Mouse (Mus musculus) hindbrain, embryonic 11.5 days (tissue): ENCODE measurements around the gene Pax5. TPM values are rescaled to one million over a fixed set of nuclear protein-coding genes. Genes with fewer than 3 reads are reported as not detected.
A peak's percentile ranks its signal among the peaks of the same experiment; 100 is the strongest.

ENCODE experiments used
- ATAC-seq: fragments of 200-750 bp; cut with Nextera tagmentation; 2 replicates; pipeline ENCODE4 v1.8.0; 2017; ENCODE audit warnings: mild to moderate bottlenecking, moderate TSS enrichment, moderate library complexity; ENCODE audit not compliant: low FRiP score
- DNase-seq: peaks from one replicate; pipeline ENCODE4 v3.0.0-alpha.2; 2015; ENCODE audit warnings: low spot score
- H3K27ac ChIP-seq: fragments of 300-500 bp; sonication (generic); 2 replicates; pipeline ENCODE4 v1.5.1; 2014; ENCODE audit warnings: mild to moderate bottlenecking, low read depth, low read length
- H3K27me3 ChIP-seq: fragments of 300-500 bp; sonication (generic); 2 replicates; pipeline ENCODE4 v1.6.1; 2014; ENCODE audit warnings: mild to moderate bottlenecking, low read length, moderate library complexity, mixed read lengths; ENCODE audit not compliant: control insufficient read depth, insufficient read depth
- H3K36me3 ChIP-seq: fragments of 300-500 bp; sonication (generic); 2 replicates; pipeline ENCODE4 v1.6.1; 2014; ENCODE audit warnings: mild to moderate bottlenecking, low read length, moderate library complexity, mixed read lengths; ENCODE audit not compliant: control insufficient read depth, insufficient read depth
- H3K4me1 ChIP-seq: fragments of 300-500 bp; sonication (generic); replicated peaks from 2 replicates; pipeline ENCODE4 v1.6.1; 2014; ENCODE audit warnings: low read length, mixed read lengths; ENCODE audit not compliant: control insufficient read depth, insufficient read depth
- H3K4me2 ChIP-seq: fragments of 300-500 bp; sonication (generic); replicated peaks from 2 replicates; pipeline ENCODE4 v1.6.1; 2014; ENCODE audit warnings: mild to moderate bottlenecking, low read depth, low read length
- H3K4me3 ChIP-seq: fragments of 300-500 bp; sonication (generic); 2 replicates; pipeline ENCODE4 v1.5.1; 2014; ENCODE audit warnings: low read depth, low read length
- H3K9ac ChIP-seq: fragments of 300-500 bp; sonication (generic); 2 replicates; pipeline ENCODE4 v1.6.1; 2014; ENCODE audit warnings: low read depth, low read length
- H3K9me3 ChIP-seq: fragments of 300-500 bp; sonication (generic); 2 replicates; pipeline ENCODE4 v1.6.1; 2016; ENCODE audit warnings: low read length; ENCODE audit not compliant: control insufficient read depth
- WGBS: fragments of 180-500 bp; shearing (Covaris S2); extraction: QIAGEN DNeasy Blood & Tissue Kit; methylation state at CpG from one replicate; pipeline ENCODE4 v1.1.7; 2014; 5-methylcytosine and 5-hydroxymethylcytosine counted together
- polyA plus RNA-seq: library from polyadenylated mRNA; unstranded; fragments of >200 nt; fragmentation: Nextera tagmentation; extraction: Ambion mirVana; gene quantifications from 2 replicates; pipeline ENCODE4 v1.2.1, GENCODE M21; 2014

The Pax5 gene
- polyA plus RNA-seq, 1 experiment from 2014 or later = 4.8 TPM

DNA sequence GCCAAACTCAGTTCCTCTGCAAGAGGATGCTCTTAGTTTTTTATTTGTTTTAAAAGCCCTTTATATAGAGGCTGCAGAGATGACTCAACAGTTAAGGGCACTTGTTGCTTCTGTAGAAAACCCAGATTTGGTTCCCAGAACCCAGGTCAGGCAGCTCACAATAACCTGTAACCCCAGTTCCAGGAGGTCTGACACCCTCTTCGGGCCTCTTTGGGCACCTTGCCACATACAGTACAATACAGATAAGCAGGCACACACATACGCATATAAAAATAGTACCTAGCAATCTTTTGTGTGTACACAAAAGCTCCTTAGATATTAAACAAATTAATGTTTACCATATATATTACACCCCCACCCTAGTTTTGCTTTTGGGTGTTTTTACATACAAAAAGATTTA lies 104.8 kb downstream of the Pax5 start:
- no peak overlapping the region for H3K9ac ChIP-seq
- no peak overlapping the region for H3K4me3 ChIP-seq
- H3K4me2 ChIP-seq = no peak overlapping the region
- H3K4me1 ChIP-seq = peaks cover 2% of the 10 kb centered on the region; the same call in 1 of the 2 replicates
- DNase-seq (no peak), ATAC-seq (no peak)
- 96% methylated on average over 2 of the region's 2 CpGs for WGBS
- no peaks in the 10 kb centered on the region for H3K27me3 ChIP-seq
- no peak overlapping the region for H3K27ac ChIP-seq
- no peaks in the 10 kb centered on the region for H3K36me3 ChIP-seq
- H3K9me3 ChIP-seq = no peaks in the 10 kb centered on the region

- Histone ChIP-seq H3K9ac (no peak overlapping the region), H3K27me3 (no peaks in the 10 kb centered on the region), H3K9me3 (no peaks in the 10 kb centered on the region), H3K4me1 (peaks cover 2% of the 10 kb centered on the region; the same call in 1 of the 2 replicates), H3K27ac (no peak overlapping the region), H3K4me2 (no peak overlapping the region), H3K36me3 (no peaks in the 10 kb centered on the region), H3K4me3 (no peak overlapping the region)
- no peak for DNase-seq
- 5% methylated on average over 4 of the region's 5 CpGs for WGBS
- no peak for ATAC-seq
These were observed 108.0 kb downstream of the Pax5 start for GRCm38 (mm10) chr4:44602257-44602801.

GRCm38 (mm10) chr4:44601370-44601769 lies 108.9 kb downstream of the Pax5 start:
- Histone ChIP-seq H3K36me3 (no peaks in the 10 kb centered on the region), H3K27me3 (no peaks in the 10 kb centered on the region), H3K4me2 (no peak overlapping the region), H3K9ac (no peak overlapping the region), H3K4me3 (no peak overlapping the region), H3K27ac (no peak overlapping the region), H3K4me1 (peaks cover 2% of the 10 kb centered on the region; the same call in 1 of the 2 replicates), H3K9me3 (no peaks in the 10 kb centered on the region)
- 65% methylated on average over 8 of the region's 8 CpGs for WGBS
- no peak for ATAC-seq
- DNase-seq = no peak

GRCm38 (mm10) chr4:44600875-44601274 lies 109.4 kb downstream of the Pax5 start:
- H3K27me3 ChIP-seq = no peaks in the 10 kb centered on the region
- no peak for DNase-seq
- no peak overlapping the region for H3K4me3 ChIP-seq
- no peaks in the 10 kb centered on the region for H3K36me3 ChIP-seq
- H3K4me2 ChIP-seq = no peak overlapping the region
- no peak for ATAC-seq
- 55% methylated on average over 5 of the region's 5 CpGs for WGBS
- no peak overlapping the region for H3K9ac ChIP-seq
- peaks cover 2% of the 10 kb centered on the region; the same call in 1 of the 2 replicates for H3K4me1 ChIP-seq
- H3K9me3 ChIP-seq = no peaks in the 10 kb centered on the region
- H3K27ac ChIP-seq = no peak overlapping the region

- H3K4me3 ChIP-seq = no peak overlapping the region
- WGBS = 78% methylated on average over 9 of the region's 9 CpGs
- H3K9me3 ChIP-seq = no peaks in the 10 kb centered on the region
- no peaks in the 10 kb centered on the region for H3K36me3 ChIP-seq
- H3K4me2 ChIP-seq = no peak overlapping the region
- no peak for DNase-seq
- H3K4me1 ChIP-seq = peaks cover 2% of the 10 kb centered on the region; the same call in 1 of the 2 replicates
- H3K9ac ChIP-seq = no peak overlapping the region
- H3K27me3 ChIP-seq = no peaks in the 10 kb centered on the region
- ATAC-seq = no peak
- H3K27ac ChIP-seq = no peak overlapping the region
These were observed 112.3 kb downstream of the Pax5 start for GRCm38 (mm10) chr4:44597965-44598364.

DNA sequence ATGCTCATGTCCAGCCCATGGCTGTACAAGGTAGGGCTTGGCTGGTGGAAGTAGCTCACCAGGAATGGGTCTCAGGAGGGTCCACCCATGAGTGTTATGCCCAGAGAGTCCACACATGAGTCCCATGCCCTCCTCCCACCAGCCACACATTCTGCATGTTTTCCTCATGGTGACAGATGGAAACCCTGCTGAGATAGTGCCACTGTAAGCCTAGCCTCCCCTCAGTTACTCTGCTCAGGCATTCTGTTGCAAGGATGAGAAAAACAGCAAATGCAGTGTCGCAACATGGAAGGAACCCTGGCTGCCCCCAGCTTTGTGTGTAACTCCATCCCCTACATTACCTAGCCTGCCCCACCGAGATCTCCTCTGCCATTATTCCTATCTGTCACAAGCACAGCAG lies 117.2 kb downstream of the Pax5 start:
- Histone ChIP-seq H3K9ac (no peak overlapping the region), H3K4me1 (no peaks in the 10 kb centered on the region), H3K27me3 (no peaks in the 10 kb centered on the region), H3K9me3 (no peaks in the 10 kb centered on the region), H3K4me3 (no peak overlapping the region), H3K27ac (no peak overlapping the region), H3K36me3 (no peaks in the 10 kb centered on the region), H3K4me2 (no peak overlapping the region)
- ATAC-seq (no peak), DNase-seq (no peak)
- WGBS = 87% methylated on average over 2 of the region's 2 CpGs

DNA sequence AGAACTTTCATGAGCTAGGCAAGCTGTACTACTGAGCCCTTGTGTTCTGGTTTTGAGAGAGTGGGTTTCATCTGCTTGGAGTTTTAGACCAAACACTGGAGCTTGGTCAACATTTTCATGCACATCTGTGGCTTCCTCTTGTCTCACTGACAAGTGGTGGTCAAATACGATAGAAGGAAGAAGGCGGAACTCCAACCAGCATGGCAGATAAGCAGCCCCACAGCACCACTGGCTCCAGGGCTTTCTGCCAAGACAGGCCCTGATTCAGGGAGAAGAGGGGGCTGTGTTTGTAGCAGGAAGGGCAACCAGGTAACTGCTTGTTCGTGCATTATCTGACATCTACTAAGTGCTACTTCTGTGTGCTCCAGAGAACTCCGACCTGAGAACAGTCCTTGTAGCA lies 127.6 kb downstream of the Pax5 start:
- no peaks in the 10 kb centered on the region for H3K36me3 ChIP-seq
- H3K4me3 ChIP-seq = no peak overlapping the region
- H3K27ac ChIP-seq = no peak overlapping the region
- no peak overlapping the region for H3K4me2 ChIP-seq
- no peaks in the 10 kb centered on the region for H3K27me3 ChIP-seq
- no peaks in the 10 kb centered on the region for H3K4me1 ChIP-seq
- no peaks in the 10 kb centered on the region for H3K9me3 ChIP-seq
- 90% methylated on average over 4 of the region's 4 CpGs for WGBS
- ATAC-seq = no peak
- DNase-seq = no peak
- H3K9ac ChIP-seq = no peak overlapping the region

DNA sequence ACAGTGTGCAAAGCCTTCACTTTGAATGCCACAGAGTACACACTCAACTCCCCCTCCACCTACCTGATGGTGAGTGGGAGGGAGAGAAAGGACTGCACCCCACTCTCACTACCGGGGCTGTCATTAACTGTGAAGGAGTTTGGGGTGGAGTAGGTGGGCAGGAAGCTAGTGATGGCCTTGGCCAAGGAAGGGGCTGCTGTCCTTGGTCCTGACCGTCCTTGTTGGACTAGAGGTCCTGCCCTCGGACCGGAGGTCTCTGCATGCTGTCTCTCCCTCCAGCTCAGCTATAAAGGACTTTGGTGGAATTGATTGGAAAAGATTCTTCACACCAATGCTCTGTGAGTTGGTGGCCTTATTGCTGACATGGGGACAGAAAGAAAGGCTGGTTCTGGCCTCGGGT lies 131.7 kb downstream of the Pax5 start:
- no peak overlapping the region for H3K9ac ChIP-seq
- no peaks in the 10 kb centered on the region for H3K4me1 ChIP-seq
- no peaks in the 10 kb centered on the region for H3K9me3 ChIP-seq
- WGBS = 49% methylated on average over 5 of the region's 5 CpGs
- no peaks in the 10 kb centered on the region for H3K36me3 ChIP-seq
- peak; percentile 62 for DNase-seq
- no peaks in the 10 kb centered on the region for H3K27me3 ChIP-seq
- H3K4me2 ChIP-seq = no peak overlapping the region
- H3K27ac ChIP-seq = no peak overlapping the region
- H3K4me3 ChIP-seq = no peak overlapping the region
- no peak for ATAC-seq

- no peaks in the 10 kb centered on the region for H3K9me3 ChIP-seq
- no peak overlapping the region for H3K4me2 ChIP-seq
- no peak overlapping the region for H3K27ac ChIP-seq
- H3K9ac ChIP-seq = no peak overlapping the region
- H3K27me3 ChIP-seq = no peaks in the 10 kb centered on the region
- ATAC-seq (no peak), DNase-seq (peak; percentile 79)
- 54% methylated on average over 5 of the region's 5 CpGs for WGBS
- H3K4me3 ChIP-seq = no peak overlapping the region
- no peaks in the 10 kb centered on the region for H3K4me1 ChIP-seq
- no peaks in the 10 kb centered on the region for H3K36me3 ChIP-seq
These were observed 133.0 kb downstream of the Pax5 start for GRCm38 (mm10) chr4:44577293-44577692.
